Mouse (Mus musculus): ENCODE data around the gene Zbtb11.
"Not testable (repeated sequence)": the region's sequence is repeated elsewhere in the genome, so short reads cannot be mapped to it uniquely, and the experiment has no call there.

Gene Zbtb11

DNA sequence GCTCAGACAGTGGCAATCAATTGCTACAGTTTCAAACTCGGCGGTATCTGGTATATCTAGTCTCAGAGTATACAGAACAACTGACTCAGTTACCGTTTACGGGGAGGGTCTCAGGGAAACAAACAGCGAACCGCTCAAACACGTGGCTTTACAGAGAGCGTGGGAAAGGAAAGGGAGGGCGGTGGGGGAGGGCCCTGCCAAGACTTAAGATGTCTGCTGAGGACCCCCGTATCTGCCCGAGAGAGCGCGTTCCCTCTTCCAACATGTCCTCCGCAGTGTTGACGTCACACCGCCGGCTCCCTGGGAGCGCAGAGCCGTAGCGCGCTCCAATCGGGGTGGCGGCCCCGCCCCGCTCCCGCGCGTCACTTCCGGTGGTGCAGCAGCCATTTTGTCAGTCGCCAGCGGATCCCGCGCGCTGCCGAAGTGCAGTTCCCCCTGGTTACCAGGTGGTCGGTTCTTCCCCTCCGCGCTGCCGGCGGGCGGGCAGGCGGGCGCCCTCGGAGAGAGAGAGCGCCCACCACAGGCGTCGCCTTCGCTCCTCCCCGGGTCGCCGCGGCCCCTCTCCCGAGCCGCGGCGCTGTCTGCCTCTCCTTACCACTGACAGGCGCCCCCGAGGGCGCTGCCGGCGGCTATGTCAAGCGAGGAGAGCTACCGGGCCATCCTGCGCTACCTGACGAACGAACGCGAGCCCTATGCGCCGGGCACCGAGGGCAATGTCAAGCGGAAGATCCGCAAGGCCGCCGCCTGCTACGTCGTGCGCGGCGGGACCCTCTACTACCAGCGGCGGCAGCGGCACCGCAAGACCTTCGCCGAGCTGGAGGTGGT lies at the start of gene Zbtb11:
TSS of gene Zbtb11 (plus strand) at position 453 of the 825 bp plus-strand sequence.
- peak; percentile 100 for DNase-seq (ENCODE audit: low spot score)

DNA sequence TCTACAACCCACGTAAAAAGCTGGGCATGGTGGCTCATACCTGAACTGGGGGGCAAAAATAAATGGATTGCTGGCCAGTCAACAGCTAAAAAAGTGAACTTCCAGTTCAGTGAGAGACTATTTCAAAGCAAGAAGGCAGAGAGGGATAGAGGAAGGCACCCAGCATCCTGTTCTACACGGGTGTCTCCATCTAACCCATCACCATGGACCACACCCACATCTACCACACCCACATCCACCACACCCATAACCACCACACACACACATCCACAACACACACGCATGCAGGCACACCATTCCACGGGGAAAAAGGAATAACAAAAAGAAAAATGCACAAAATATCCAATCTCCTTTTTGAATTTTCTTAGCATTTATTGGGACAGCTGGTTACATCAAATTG lies 49.7 kb upstream of the Zbtb11 start:
- no peak for DNase-seq (ENCODE audit: low spot score)

DNA sequence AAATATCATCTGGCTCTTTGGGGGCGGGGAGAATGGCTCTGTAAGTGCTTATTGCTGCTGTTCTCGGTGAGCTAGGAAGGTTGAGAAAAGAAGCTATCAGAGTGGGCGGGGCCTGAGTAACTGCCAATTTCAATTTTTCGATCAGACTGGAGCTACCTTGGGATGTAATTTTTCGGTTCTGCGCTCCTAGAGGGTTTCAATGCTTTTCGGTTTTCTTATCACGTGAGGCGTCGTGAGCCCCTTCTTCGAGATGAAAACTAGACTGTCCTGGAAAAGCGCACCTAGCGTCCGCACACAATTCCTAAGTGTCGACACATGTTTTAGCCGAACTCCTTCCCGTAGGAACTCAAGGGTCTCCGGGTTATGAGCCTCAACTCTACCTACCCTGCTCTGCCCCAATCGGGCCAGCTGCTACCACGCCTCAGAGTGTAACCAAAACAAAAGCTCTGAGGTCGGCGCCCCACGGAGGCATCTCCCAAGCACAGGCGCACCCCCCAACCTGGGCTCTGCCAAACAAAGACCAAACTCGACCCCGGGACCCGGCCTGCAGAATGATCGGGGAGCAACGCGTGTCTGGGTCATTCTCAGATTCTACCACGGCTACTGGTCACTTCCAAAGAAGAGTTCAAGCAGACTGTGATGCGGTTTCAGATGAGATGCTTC lies 39.9 kb upstream of the Zbtb11 start:
- peak; percentile 67 for DNase-seq (ENCODE audit: low spot score)

DNA sequence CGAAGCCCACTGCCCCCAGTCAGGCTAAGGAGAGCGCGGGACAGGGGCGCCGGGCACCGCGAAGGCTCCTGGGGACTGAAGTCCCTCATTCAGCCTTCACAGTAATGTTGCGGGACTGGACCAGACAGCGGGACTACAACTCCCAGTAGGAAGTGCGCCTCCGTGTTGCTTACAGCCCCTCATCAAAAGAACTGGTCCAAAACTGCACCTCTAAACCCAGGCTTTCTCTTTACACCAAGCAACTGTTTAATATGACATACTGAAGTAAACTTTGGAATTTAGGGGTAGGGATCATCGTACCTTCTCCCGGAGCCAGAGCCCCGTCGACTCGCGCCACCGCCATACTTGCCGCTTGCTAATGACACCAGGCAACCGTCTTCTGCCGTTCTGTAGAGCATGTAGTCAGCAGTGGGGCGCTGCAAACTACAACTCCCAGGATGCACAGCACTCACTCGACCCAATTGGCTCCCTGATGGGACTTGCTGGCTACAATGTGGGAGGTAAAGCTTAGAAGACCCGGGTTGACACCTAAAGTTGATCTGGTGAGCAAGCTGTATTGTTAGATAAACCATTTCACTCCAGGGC lies 39.1 kb upstream of the Zbtb11 start, which contains the start of gene Cep97:
TSS of gene Cep97 (minus strand) at position 403 of the 585 bp plus-strand sequence.
- peak; percentile 84 for DNase-seq (ENCODE audit: low spot score)

DNA sequence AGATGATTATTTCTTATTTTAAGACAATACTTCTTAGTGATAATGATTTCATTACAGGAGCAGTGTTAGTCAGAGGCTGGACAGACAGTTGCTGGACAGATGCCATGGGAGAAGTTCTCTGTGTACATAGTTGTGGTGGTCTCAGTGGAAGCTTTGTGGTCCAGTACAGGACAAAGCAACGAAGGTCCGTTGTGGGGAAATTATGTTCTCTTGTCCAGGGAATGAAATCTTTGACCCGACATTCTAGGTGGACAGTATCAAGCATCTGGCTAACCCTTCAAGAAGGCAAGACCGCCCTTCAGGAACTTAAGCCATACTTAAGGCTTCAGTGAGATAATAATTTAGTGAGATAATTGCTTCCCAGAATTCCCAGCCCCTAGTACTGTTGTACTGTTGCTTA lies 34.9 kb upstream of the Zbtb11 start:
- no peak for DNase-seq (ENCODE audit: low spot score)

DNA sequence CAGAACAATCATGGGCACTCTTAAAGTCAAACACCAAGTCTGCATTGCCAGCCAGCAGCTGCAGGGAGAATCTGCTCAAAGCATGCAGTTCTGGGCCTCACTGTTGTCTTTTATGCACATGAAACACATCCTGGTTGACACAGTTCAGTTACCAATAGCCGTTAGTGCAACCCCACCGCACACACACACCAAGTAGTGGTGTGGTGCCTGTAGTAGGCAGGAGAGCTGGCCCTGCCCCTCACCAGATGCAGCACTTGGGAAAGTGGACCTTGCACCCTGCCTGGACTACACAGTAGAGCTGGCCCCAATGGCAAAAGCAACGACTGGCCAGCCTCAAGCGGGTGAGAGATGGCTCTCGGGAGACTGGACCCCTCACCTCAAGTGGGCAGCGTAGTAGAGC lies 34.0 kb upstream of the Zbtb11 start:
- no peak for DNase-seq (ENCODE audit: low spot score)

DNA sequence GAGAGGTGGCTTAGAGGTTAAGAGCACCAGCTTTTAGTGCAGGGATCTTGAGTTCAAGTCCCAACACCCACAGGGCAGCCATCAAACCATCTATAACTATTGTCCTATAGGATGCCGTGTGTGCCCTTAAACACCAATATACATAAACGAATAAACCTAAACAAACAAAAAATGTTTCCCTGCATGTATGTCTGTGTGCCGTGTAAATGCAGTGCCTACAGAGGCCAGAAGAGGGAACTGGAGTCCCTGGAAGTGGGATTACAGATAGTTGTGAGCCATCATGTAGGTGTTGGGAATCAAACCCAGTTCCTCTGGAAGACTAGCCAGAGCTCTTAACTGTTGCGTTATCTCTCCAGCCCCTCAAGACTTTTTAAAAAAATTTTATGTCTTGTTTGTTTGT lies 32.9 kb upstream of the Zbtb11 start:
- no peak for DNase-seq (ENCODE audit: low spot score)

DNA sequence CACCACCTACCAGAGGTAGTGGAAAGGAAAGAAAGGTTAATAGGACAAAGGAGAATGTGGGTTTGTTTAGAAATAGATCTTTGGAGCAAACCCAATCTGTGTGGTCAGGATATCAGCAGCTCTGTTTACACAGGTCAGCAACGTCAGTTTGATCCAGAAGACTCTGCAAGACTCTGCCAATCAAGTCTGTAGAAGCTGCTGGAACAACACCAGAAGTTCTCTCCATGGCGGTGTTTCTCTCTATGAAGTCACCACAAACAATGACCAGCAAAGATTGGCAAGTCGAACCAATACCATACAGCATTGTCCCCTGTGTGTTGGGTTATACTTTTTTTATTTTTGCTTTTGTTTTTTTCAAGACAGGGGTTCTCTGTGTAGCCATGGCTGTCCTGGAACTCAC lies 26.4 kb upstream of the Zbtb11 start:
- no peak for DNase-seq (ENCODE audit: low spot score)

DNA sequence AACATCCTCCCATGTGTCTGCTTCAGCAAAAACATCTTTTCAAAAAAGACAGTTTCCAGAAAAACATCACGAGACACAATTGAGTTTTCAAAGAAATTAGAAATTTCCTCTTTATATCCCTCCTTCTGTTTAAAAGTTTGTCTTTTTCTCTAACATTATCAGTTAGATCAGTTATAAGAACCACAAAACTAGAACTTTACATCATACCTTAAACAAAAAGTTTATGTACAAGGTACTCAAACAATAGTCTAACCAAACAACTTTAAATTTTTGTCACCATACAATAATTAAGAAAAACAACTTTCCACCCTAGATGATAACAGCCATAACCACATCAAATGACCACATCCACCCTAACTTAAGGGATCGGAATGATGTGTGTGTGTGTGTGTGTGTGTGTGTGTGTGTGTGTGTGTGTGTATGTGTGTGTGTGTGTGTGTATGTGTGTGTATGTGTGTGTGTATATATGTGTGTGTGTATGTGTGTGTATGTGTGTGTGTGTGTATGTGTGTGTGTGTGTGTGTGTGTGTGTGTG lies 25.7 kb upstream of the Zbtb11 start:
- not testable (repeated sequence) for DNase-seq (ENCODE audit: low spot score)

DNA sequence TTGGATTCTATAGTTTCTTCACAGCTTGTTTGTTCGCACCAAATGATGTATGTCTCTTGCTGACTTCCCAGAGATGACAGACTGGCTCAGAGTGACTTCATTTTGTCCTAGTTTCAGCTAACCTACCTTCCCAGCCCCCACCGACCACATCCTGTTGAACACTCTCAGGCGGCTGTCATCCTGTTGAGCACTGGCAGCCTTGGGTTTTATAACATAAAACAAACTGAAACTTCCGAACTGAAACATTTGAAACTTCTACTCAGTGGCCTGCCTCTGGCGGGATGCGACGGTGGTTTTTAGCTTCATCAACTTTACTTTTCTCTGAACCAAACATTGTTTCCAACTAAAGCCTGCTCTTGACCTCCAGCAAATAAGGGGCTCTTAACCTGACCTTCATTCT lies 24.7 kb upstream of the Zbtb11 start:
- no peak for DNase-seq (ENCODE audit: low spot score)

DNA sequence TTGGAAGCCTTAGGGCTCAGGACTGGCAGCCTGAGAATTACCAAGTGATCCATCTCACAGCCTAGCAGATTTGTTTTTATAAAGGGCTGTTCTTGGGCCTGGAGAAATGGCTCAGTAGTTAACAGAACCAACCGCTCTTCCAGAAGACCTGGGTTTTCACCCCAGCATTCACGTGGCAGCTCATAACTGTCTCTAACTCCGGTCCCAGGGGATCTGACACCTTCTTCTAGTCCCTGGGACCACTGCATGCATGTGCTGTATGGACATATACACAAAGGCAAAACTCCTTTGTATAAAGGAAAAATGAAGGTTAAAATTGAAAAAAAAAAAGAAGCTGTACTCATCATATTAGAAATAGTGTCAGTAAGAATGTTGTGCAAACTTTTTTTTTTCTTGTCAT lies 23.2 kb upstream of the Zbtb11 start:
- no peak for DNase-seq (ENCODE audit: low spot score)

DNA sequence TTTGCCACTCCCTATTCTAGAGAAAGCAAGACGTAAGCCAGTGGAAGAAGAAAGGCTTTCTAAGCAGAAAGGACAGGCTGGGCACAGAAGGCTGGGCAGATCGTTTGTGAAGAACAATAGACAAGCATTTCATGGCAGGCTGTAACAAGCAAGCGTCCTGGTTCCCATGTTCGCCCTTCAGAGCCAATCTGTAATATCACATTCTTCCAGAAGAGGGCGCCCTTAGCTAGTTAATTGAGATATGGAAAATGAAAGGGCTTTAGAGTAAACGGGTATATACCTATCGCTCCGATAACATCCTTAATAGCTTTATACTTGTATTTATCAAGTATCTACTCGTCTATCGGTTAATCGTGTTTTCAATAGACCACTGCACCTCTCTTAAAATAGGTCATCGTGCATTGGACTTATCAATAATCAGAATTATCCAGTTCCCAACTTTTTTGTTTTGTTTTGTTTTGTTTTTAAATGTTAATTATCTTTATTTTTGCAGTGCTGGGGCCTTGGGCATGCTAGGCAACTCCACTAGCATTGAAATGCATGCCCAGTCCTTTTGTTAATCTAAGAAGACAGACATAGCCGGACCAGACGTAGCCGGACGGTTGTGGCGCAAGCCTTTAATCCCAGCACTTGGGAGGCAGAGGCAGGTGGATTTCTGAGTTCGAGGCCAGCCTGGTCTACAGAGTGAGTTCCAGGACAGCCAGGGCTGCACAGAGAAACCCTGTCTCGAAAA lies 22.6 kb upstream of the Zbtb11 start:
- DNase-seq (ENCODE audit: low spot score) = peak; percentile 81

DNA sequence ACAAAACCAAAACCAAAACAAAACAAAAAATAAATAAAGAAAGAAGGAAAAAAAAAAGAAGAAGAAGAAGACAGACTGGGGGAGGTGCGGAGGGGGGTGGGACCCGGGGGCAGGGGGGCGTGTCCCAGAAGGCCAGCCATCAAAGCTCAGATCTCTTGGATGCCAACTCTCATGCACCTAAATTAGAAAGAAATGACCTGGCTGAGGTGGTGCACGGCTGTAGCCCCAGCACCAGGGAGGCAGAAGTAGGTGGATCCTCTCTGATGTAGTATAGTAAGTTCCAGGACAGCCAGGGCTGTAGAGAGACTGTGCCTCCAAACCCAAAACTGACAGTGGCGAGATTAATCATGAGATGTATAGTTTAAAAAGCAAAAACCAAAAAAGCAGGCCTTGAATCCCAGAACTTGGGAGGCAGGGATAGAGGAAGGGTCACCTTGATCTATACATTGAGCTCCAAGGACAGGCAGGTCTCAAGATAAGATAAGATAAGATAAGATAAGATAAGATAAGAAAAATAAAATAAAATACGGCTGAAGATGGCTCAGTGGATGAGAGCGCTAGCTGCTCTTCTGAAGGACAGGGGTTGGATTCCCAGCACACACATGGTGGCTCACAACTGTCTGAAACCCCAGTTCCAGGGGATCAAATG lies 21.9 kb upstream of the Zbtb11 start:
- DNase-seq (ENCODE audit: low spot score) = no peak

DNA sequence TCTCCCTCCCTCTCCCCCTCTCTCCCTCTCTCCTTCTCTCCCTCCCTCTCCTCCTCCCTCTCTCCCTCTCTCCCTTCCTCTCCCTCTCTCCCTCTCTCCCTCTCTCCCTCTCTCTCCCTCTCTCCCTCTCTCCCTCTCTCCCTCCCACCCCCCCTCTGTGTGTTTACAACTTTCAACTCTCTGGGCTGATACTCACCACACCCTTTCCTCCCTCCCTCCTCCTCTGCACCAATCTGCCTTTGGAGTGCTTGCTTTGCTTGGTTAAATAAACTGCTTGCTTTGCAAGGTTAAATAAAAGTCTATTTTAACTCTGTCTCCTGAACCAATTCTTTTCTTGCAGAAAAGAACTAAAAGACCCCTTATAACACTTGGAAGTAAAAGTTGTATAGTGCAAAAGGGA lies 20.9 kb upstream of the Zbtb11 start:
- DNase-seq (ENCODE audit: low spot score) = no peak

DNA sequence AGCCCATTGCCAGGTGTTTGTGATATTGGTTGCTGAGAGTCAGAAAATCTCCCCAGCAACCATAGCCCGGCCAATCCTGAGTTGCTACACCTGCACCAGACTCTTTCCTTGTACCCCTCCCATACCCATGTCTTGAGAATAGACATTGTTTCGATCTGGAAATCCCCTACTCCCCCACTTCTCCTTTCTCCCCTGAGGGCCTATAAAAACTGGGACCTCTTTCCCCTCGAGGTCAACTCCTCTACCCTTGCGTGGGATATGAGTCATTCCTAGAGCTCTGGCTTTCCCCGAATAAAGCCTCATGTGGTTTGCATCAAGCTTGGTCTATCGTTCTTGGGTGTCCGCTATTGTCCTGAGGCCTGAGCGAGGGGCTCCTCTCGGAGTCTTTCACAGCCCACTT lies 19.5 kb upstream of the Zbtb11 start:
- not testable (repeated sequence) for DNase-seq (ENCODE audit: low spot score)

DNA sequence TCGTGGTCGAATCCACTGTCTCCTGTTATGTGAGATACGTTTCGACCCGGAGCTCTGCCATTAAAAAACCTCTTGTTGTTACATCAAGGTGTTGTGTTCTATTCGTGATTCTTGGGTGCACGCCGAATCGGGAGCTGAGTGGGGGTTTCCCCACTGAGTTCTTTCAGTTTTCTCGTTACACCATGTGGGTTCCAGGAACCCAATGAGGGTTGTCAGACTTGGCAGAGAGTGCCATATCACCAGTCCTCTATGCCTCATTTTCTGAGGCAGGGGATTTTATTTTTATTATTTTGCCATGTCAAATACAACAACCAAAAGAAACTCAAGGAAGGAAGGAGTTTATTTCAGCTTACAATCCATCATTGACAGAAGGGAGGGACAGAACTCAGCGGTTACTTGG lies 10.6 kb upstream of the Zbtb11 start:
- DNase-seq (ENCODE audit: low spot score) = not testable (repeated sequence)

DNA sequence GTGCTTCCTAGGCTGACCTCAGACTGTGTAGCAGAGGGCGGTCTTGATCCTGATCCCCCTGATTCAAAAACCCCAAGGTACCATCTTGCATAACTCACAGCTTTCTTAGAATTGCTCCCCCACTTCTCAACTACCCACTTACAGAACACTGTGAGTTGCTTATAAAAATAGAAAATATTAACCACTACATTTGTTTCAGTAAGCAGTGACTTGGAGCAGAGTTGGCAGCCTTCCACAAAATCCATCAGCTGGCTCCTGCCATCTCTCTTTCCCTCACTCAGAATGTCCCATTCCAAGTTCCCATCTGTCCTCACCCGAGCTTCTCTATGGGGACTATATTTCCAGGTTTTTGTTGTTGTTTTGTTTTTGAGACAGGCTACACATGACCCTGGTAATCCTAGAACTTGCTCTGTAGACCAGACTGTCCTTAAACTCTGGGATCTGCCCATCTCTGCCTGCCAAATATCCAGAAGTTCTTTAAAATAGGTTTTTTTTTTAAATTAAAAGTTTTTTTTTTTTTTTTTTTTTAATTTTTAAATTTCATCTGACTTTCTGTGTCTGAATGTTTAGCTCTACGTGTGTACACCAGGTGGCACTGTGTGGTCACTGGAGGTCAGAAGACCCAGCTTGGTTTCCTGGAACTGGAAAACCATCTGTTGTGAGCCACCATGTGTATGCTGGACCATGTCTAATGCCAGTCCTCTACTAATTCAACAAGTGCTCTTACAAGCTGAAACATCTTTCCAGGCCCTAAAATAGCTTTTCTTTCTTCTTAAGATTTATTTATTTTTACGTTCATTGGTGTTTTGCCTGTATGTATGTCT lies 9.3 kb upstream of the Zbtb11 start:
- peak; percentile 55 for DNase-seq (ENCODE audit: low spot score)

DNA sequence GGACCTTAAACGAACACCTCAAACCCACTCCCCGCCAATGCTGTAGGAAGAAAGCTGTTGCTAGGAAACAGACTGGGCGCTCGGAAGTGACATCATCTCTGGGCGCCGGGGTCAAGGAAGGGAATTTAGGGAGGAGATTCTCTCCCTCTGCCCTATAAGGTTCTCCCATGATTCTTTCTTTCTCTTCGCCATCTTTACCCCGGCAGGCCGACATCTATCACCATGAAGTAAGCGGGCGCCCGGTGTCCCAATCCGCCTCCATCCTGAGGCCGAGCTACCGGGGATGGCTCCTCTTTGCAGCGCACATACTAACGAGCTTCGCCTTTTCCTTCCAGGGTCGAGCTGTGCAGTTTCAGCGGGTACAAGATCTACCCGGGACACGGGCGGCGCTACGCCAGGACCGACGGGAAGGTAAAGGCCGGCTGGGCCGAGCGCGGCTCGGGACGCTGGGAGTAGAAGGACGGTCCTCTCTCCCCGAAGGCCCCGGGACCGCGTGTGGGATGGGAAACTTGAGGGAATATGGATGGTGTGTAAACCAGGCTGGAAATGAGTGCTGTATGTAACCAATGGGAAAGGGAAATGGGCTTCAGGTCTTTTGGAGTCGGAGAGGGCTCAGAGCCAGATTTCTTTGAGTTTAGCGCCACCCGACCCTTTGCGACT lies 7.3 kb upstream of the Zbtb11 start, which contains the start of gene Rpl24:
TSS of gene Rpl24 (plus strand) at position 64 of the 660 bp plus-strand sequence.
- peak; percentile 97 for DNase-seq (ENCODE audit: low spot score)

DNA sequence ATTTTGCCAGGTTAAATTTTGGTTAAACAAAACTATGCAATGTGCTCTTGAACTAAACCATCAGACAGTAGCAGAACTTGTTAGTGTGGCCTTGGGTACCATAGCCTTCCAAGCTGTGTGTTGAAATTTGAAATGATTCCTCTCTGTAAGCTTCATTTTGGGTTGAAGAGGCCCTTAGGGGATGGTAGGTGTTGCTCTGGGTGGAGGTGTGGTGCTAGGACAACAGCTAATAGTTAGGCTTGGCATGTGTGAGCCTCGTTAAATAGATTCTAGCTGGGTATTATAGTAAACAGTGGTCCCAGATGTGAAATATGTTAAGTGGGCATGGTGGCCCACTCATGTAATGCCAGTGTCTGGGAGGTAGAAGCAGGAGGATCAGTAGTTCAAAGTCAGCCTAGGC lies 6.5 kb upstream of the Zbtb11 start:
- no peak for DNase-seq (ENCODE audit: low spot score)

DNA sequence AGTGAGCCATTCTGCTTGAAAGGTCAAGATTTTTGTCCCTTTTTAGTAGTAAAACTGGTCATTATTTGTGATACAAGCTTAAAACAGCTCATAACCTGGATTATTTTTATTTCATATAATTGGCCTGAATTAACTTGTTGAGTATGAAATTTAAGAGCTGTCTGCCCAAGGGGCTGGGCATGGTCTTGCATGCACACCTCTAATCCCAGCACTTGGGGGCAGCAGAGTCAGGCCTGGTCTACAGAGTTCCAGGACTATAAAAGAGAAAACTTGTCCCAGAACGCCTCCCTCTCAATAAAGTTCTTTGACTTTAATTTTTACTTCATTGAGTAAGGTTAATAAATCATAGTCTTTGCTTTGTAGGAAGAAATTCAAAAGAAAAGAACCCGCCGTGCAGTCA lies 4.5 kb upstream of the Zbtb11 start:
- peak; percentile 59 for DNase-seq (ENCODE audit: low spot score)
